Mouse (Mus musculus) cerebellum, adult 11-12 months (tissue): Measurements from ENCODE around the gene Inpp5f.
"Not testable (repeated sequence)": the region's sequence is repeated elsewhere in the genome, so short reads cannot be mapped to it uniquely, and the experiment has no call there.

Experiments used
- DNase-seq: peaks from one replicate; pipeline ENCODE4 v3.0.0; 2022

Inpp5f gene

DNA sequence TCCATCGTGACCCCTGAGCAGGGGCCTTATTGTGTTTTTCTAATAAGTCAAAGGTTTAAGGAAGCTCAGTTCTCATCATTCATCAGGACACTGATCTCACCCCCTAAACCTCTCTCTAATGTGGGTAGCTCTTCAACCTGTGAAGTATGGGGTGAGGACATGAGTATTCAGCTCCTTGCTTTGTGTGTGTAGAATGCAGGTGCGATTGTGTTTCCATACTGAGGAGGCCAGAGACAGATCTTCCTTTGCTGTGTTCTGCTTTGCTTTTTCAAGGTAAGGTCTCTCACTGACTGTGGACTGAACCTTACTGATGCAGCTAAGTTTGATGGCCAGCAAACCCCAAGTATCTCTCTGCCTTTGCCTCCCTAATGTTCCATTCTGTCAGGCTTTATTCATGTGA, 14.9 kb upstream of the Inpp5f start:
- no peak for DNase-seq

DNA sequence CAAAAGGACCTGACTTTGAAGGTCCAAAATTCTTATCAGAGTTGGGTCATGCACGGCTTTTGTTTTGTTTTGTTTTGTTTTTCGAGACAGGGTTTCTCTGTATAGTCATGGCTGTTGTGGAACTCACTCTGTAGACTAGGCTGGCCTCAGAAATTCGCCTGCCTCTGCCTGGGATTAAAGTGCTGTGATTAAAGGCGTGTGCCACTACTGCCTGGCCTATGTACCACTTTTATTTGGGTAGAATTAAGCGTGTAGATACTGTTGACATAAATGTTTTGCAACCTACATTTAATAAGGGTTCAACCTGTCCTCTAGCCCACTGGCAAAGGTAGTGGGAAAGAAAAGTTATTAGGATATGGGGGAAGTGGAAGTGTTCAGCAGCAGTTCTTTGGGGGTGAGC, 12.1 kb upstream of the Inpp5f start:
- no peak for DNase-seq

DNA sequence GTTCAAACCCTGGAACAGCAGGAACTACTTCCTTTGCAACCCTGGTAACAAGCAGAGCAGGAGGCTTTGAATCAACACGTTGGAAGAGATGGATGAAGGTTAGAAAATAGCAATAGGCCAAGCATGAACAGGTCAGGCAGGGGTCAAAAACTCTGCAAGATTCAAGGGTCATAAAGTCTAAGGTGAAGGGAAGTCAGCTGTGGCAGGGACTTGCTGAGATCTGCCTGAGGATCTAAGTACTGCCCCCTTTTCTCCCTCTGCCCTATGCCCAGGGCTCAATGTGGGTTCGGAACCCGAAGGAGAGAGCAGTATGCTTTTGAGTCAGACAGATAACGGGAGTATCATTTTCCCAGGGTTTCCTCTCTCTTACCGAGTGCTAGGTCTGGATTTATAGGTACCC, 9.3 kb upstream of the Inpp5f start:
- no peak for DNase-seq

DNA sequence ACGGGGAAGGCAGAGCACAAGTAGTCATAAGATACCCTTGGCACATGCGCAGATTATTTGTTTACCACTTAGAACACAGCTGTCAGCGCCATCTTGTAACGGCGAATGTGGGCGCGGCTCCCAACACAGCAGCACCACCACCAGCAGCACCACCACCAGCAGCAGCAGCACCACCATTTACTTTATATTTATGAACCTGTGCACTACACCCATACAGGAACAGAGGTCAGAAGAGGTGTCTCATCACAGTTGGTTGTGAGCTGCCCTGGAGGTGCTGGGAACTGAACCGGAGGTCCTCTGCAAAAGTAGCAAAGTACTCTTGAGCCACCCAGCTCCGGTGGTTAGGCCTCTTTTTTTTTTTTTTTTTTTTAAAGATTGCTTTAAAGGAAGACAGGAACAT, 1.2 kb upstream of the Inpp5f start:
- DNase-seq: not testable (repeated sequence)

DNA sequence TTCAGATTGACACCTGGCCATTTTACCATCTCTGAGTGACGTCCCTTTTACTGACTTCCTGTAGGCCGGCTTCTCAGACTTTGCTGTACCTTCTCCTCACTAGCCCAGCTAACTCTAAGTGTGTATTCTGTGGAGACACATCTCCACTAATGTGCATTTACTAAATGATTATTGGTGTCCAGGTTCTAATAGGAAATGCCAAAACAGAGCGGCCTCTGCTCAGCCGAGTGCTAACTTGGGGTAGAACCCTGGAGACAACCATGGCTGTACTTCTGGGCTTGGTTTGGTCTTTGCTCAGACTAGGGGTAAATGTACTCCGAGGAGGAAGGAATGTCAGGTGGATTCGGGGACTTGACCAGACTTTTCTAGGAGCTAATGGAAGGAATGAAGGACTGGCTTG, 638 bp upstream of the Inpp5f start:
- DNase-seq: no peak

DNA sequence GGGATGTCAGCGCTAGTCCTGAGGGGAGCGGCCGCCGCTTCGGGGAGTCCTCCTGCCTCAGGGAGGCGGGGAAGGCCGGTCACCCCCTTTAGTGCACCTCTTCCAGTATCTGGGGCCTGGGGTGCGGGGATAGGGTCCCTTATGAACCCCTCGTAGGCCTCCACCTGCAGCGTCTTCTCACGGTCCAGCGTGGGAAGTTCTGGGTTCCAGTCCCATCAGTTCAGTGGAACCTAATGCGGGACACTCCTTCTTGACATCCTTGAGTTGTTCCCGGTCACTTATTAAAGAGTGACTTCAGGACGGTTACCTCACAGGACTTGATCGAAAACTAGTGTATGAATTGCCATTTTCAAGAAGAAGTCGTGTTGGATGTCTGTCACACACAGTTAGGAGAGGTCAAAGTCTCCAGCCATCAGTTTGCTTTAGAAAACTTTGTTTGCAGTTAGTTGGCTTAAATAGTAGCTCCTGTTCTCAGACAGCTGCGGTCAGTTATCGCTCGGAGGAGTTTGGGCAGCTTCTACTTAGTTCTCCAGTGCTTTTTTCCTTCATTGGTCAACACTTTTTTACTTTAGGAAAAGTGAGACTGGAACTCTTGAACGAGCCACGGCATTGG, 777 bp downstream of the Inpp5f start:
- DNase-seq: no peak

DNA sequence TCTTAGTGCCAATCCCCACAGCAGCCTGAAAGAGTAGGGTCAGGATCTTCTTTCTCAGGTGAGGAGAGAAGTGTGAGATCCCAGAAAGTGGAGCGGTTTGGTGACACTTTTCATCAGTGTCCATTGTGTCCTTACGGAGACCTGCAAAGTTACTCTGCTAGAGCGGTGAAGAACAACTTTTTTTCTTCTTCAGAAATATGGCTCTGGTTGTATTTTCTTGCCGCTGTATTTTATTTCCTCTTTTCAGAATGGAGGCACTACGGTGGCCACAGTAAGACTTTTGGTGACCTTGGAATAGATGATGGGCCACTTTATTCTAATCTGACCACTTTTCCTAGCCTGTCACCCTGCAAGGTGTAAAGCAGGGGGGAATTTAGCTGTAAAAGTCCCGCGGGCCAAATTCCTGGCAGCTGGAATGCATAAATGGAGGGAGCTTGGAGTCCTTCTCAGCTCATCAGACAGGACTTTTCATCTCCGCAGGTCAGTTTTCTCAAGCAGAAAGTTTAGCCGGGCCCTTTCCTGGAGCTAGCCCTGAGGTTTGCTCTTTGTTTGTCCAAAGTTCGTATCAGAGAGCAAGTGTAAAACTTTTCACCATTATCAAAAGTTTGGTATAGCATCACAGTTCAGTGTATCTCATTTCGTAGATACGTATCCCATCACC, 1.5 kb downstream of the Inpp5f start:
- DNase-seq: no peak

DNA sequence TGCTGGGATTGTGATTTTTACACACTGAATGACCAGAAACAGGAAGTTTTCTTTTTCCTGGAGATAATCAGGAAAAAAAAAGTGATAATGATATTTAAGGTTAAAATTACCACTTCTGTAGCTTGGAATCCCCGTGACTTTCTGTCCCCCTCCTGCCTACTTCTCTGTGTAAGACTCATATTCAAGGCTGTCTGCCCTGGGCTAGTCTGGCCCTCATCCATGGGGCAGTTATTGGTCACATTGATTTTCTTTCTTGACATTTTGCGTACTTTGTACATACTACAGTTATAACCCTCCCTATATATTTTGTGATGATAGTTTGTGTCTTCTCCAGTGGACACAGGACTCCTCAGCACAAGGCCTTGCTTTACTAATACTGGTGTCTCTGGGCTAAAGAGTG, 2.5 kb downstream of the Inpp5f start:
- DNase-seq: no peak

DNA sequence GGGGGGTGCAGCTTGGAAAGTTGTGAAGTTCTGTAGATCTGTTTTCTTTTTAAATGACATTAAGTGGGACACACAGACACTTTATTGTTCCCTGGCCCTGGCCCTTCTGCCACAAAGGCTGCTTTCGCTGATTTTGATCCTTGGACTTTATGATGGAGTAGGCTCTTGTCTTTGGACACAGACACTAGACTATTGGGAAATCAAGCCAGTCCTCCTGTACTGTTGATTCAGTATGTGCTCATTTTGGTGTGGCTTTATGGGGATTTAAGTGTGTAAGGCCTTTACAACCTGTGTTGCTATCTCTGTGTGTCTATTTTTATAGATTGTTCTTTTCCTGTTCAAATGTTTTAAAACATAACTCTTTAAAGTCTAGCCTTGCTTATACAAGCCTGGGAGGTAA, 6.5 kb downstream of the Inpp5f start:
- no peak for DNase-seq

DNA sequence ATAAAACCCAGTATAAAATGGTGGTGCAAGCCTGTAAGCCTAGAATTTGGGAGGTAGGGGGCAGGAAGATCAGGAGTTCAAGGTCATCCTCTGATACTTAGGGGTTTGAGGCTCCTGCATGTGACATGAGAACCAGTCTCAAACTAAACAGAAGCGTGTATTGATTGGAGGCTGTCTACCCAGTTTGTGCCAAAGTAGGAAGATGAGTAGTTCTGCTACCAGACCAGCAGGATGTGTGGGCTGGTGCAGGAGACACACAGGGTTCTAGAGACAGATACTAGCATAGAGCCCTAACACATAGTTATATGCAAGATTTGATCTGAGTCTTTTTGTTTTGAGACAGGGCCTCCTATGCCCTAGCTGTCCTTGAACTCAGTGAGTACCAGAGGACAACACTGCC, 9.1 kb downstream of the Inpp5f start:
- DNase-seq: no peak

DNA sequence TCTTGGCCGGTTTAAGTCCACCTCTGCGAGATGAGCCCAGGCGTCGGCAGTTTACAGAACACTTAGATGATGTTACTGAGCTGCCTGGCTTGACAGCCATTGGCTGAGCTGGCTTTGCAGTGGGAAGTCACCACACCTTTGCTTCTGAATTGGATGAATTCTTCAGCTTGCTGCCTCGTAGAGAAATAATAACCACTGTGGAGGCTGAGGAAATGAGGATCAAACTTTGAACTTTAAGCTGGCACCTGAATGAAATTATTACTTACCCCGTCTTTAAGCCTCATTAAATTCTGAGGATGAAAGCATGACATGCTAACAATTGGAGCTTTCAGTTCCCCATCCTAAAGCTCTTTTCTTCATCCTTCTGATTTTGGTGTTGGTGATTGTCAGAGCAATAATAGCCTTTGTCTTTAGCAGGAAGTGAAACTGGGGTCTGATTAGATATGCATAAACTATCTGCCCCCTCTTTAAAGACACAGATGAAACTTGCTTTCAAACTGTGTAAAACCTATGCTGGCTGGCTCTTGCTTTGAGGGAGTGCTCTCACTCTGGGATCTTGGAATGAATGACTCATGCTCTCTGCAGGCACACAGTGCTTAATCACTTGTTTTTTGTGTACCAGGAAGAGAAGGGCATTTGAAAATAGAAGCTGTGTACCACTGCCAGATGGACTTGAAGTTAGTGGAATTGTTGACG, 11.3 kb downstream of the Inpp5f start:
- peak; percentile 55 for DNase-seq

DNA sequence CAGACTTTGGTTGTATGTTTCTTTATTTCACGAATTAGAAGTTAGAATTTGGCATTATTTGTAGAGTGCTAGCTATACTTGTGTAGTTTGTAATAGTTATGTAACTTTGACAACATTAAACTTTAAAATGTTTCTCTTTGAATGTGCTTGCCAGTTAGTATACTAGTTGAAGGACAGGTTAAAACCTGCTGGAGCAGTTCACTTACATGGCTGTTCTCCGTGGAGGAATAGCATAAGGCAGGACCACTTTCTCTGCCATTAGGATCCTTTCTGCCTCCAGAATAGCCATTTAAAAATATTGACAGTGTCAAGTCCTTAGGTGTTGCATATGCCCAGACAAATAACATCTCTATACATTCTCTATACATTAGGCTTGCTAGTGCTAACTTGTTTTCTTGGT, 11.9 kb downstream of the Inpp5f start:
- DNase-seq: no peak

DNA sequence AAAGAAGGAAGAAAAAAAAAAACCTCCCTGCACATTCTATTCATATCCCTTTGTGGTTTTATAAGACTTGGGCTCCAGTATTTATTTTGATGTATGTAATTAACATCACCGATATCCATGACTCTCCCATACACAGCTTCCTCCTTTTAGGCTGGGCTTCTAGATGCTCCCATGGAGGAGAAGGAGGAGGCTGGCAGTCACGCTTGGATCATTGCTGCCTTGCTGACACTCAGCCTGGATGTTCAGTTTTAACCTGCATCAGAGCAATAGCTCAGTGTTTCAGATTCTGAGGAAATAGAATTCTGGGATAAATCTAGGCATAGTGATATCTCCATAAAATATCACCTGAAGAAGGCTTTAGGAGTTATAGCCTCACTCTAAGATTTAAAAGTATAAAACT, 14.3 kb downstream of the Inpp5f start:
- DNase-seq: no peak

DNA sequence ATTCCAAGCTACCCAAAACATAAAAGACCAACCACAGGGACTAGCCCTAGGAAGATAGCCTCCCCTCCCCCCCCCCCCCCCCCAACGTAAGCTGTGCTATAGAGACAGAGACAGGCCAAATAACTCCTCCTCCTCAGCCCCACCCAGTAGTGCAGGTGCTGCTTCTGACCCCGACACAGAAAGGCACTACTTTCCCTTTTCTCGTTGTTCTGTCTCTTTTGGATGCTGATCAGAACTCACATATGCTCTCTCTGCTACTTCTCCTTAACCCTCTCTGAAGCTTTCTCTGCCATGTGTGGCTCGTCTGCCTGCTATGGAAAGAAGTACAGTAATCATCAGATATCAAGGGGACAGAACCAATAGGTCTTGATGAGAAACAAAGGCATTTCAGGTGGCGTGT, 15.5 kb downstream of the Inpp5f start:
- DNase-seq: no peak

DNA sequence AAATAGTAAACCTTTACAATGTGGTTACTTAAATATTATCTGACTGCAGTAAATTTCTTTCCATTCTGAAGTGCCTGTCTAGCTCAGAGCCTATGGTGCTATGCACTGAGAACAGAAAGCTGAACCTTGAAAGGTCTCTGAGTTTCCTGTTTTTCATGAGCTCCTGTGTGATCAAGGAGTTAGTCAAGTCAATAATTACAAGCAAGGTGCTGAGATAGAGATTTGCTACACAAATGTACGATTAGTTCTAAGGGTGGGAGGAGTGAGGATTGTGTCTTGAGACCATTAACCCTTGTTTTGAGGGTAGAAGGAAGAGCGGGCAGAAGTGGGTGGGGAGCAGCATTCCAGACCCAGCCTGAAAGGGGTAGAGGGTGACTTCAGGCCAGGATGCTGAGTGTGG, 16.1 kb downstream of the Inpp5f start:
- no peak for DNase-seq

DNA sequence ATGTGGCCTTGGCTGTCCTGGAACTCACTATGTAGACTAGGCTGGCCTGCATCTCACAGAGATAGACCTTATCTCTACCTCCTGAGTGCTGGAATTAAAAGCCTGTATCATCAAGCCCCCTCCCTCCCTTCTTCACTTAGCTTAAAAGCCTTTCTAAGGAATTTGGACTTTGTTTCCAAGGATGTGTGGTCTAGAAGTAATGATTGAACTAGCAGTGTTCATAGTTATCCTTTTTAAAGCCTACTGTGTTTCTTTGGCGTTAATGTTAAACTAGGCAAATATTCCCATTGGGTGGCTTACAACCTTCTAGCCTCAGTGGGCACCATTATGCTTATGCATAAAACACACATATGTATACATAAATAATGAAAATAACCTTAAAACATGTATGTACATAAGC, 16.6 kb downstream of the Inpp5f start:
- no peak for DNase-seq

DNA sequence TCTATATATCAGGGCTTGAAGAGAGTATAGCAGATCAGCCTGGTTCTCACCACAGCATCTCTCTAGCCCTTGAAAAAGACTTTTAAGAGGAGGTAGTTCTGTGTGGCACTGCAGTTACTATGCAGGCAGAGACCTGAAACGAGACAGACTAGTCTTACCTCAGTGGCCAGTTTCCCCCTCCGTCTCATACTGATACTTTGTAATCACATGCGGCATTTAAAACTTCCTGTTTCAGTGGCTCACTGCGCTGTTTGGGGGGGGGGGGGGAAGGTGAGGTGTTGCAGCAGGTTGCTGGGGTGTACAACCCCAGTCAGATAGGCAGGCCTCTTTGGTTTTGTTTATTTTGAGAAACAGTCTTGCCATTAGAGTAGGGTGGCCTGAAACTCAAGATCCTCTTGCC, 22.0 kb downstream of the Inpp5f start:
- no peak for DNase-seq

DNA sequence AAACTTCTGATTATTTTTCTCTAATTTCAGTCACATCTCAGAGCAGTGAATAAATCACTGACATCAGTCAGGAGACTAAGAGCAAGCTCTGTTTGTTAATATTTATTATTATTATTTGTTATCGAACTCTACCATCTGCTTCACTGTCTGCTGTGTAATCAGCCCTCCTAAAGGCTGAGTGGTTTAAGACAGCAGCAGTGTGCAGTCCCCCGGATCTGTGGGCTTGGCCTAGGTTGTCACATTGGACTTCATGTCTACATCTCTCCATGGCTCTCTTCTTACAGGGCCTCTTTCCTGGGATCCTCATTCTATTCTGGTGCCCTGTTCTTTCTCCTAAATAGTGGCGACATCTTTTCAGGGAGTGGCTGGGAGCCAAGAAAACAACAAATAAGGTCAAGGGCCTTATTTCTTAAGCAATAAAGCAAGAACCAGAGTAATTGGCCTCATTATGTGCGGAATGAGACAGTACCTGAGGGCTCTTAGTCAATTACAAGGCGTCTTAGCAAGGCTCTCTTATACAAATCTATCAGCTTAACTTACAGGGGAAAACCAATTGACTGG, 28.9 kb downstream of the Inpp5f start:
- DNase-seq: no peak

DNA sequence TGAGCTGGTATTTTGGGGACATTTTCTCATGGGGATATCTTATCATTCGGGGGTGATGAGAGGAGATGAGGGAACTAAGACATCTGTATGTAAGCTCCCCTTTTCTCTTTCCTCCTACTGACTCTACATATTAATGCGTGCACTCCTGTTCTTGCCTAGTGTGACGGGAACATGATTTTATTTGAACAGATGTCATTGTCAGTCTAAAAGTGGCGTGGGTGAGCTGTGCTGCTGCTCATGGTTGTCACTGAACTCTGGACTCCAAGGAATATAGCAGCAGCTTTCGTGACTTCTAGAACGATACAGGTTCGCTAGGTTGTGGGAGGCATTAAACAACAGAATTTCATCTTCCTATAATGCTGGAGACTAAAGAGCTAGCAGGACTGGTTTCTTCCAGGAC, 30.4 kb downstream of the Inpp5f start:
- DNase-seq: no peak

DNA sequence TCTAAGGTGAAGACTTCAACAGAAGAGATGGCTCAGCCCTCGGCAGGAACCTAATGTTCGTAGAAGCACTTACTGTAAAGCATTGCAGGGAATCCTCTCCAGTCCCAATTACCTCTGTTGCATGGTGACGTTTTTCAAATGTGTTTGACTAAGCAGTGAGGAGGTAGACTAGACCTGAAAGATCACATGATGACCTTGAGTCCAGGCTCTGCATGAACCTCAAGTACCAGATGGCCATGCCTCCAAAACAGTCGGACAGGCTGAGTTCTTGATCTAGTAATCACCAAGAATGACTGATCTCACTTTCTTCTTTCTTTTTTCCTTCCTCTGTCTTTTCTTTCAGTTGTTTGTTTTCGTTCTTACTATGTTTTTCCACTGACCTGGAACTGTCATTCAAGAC, 31.3 kb downstream of the Inpp5f start:
- peak; percentile 64 for DNase-seq

DNA sequence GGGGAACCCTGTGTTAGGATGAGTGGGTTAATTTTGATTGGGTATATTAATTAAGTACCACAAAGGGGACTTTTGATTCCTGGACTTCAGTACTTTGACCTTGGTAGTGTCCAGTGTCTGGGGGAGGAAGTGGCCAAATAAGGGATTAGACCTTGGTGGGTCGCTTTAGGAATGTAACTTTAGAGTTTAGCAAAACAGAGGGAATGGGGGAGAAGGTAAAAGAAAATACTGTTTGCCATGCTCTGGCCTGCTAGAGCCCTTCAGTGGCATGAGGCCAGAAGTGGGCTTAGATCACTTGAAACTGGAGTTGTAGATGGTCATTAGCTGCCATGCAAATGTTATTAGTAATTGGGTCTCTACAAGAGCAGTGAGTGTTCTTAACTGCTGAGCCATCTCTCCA, 45.8 kb downstream of the Inpp5f start:
- no peak for DNase-seq

DNA sequence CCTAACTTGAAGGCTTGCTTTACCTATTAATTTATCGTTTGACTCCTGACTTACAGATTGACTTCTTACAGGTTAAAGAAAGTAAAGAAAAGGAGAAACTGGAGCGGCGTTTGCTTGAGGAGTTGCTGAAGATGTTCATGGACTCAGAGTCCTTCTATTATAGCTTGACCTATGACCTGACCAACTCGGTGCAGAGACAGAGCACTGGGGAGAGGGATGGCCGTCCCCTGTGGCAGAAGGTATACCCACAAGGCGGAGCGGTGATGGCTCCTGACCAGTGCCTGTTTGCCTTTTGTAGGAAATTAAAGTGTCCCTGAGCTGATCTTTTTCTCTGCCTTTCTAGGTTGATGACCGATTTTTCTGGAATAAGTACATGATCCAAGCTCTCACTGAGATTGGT, 52.8 kb downstream of the Inpp5f start:
- no peak for DNase-seq

DNA sequence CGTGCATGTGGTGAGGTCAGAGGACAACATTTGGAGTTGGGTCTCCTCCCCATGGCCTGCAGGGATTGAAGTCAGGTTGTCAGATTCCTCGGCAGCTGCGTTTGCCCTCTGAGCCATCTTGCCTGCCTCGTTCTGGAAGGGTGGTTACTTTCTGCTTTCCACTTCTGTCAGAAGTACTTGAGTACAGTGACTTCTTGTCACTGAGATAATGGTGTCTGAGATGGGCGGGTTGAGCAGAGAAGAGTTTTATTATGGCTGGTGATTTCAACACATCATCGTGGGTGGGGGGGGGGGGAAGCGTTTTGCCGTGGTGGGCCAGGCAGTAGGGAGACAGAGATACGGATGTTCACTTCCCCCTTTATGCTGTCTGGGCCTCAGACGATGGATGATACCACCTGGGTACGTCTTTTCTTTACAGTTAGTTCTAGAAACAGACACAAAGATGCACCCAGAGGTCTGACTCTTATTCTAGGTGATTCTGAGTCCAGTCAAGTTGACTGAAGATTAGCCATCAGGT, 53.8 kb downstream of the Inpp5f start:
- DNase-seq: no peak

DNA sequence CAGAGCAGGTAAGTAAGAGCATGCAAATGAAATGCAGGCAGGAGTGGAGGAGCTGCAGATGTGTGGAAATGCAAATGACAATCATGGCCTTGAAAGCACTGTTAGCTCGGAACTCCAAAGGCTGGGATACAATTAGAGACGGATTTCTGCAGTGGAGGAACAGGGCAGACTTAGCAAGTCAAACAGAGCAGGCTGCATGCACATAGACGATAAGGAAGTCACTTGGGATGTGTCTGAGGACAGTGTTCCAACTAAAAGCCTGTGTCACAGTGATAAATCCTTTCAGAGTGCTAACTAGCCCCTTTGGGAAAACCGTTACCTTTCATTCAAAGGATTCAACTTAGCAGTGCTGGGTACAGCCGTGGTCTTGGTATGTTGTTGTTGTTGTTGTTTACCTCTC, 56.7 kb downstream of the Inpp5f start:
- no peak for DNase-seq
